Mouse (Mus musculus): ENCODE results near the gene Zswim3.

GRCm38 (mm10) chr2:164791841-164792261 is 13.0 kb upstream of the Zswim3 start:
- TF ChIP-seq CTCF (IDR thresholded peaks at IDR 0.05; ENCODE audit: control insufficient read depth, insufficient read depth, insufficient replicate concordance, low read depth, low read length): no peak
- TF ChIP-seq POLR2A (IDR thresholded peaks at IDR 0.05; ENCODE audit: control insufficient read depth, low read depth, low read length): no peak
